Mouse (Mus musculus): ENCODE results near the gene Cabin1.

The Cabin1 gene

DNA sequence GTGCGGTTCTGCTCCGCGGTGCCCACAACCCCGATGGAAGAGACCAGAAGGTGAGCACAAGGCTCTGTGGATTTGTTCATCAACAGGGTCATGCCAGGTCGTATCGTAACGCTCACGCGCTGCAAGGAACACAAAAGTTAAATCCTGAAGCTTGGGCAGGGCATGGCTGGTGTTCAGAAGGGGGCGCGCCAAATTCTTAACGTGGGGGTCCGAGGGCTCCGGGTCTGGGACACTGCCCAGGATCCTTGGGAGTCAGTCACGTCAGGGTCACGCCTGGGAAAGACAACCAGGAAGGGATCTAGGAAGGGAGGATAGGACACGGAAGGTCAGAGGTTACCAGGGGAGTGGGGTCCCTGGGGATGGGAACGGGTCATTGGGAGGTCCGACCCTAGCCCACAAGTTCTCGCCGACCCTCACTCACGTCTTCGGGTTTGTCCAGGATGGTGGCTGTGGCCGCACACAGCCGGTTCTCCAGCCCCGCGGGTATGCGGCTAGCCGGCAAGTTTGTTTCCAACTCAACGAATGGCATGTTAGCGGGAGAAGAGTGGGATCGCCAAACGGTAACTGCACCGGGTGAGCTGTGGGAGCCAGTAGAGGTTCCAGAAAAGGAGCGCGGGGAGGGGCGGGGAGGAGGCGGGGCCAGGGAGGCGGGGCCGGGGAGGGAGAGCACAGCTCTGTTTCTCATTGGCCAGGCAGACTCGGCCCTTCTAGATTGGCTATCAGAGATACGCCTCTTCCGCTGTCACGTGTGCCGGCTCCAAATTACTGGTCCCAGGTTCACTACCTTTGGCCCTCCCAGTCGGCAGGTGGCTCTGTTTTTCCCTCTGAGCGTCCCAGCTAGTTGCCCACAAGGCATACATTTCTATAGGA is 8.9 kb upstream of the Cabin1 start, which contains the start of gene Ddt:
Gene Ddt, minus strand, starts transcription at position 620 of the 870 bp plus-strand sequence.
- in situ Hi-C loops (cut with MboI; ENCODE audit: unreplicated experiment in 2 of 2) = no loop called here

DNA sequence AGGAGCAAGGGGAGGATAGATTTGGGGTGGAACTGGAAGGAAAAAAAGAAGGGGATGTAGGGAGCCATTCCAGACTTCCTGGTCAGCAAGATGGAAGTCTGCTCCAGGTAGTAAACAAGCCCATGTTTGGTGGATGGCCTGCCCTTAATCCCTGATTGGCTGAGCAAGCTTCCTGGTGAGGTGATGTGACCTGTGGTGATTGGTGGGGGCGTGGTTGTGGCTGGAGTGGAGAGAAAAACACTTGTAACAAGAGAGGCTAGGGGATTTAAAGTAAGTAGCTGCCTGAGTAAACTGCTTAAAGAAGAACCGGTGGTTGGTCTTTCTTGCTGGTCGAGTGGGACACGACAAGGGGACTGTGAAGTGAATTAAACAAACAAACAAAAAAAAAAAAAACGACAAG is 3.6 kb upstream of the Cabin1 start:
- in situ Hi-C loops (cut with MboI; ENCODE audit: unreplicated experiment in 2 of 2) = loop anchor here in 1 of 2 experiments (5.0 kb wide), 2 partner anchors 65 to 175 kb away; no protein-coding TSS in a partner anchor

DNA sequence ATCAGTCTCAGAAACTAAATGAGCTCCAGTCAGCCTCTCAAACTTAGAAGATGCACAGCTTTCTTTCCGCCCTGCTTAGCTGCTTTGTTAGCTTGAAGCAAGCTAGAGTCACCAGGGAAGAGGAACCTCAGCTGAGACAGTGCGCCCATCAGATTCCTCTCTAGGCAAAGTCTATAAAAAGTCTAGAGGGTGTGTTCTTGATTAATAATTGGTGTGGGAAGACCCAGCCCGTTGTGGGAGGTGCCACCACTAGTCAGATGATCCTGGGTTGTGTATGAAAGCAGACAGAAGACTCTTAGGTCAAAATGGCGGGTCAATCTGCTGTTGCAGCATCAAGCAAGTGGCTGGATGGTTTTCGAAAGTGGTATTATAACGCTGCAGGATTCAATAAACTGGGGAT is 2.7 kb upstream of the Cabin1 start:
- in situ Hi-C loops (cut with MboI; ENCODE audit: unreplicated experiment in 2 of 2) = loop anchor here in 1 of 2 experiments (5.0 kb wide), 2 partner anchors 65 to 175 kb away; no protein-coding TSS in a partner anchor

DNA sequence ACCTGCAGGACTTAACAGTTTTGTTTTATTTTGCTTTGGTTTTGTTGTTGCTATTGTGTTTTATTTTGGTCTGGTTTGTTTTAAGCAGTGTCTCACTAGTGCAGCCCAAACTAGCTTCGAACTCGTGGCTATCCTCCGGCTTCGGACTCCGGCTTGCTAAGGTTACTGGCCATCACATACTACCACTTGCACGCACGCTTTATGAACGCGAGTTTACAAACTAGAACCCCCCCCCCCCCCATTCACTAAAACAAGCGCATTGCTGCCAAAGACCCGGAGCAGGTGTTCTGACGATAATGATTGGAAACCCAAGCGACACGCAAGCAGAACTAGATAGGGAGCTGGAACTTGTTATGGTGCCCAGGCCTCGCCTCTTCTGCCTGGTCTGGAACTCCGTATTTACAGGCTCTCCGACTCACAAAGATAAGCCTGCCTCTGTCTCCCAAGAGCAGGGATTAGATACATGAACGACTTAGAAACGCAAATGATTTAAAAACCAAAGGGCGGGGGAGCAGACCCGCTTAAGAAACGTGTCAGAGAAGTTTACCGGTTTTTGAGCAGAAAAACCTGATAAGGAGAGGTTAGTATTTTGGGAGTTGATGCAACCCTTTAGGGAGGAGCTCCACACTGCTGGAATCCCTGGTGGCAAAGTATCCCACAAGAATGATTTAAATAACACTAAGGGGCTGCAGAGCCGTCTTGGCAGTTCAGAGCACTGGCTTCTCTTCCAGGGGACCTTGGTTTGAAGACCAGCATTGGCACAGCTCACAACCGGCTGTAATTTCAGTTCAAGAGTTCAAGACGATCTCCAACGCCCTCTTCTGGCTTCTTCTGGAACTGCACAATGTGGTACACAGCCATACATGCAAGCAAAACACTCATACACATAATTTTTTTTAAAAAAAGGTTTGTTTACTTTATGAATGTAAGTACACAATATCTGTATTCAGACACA is 655 bp upstream of the Cabin1 start:
- in situ Hi-C loops (cut with MboI; ENCODE audit: unreplicated experiment in 2 of 2) = loop anchor here in 1 of 2 experiments (5.0 kb wide), 2 partner anchors 68 to 172 kb away; no protein-coding TSS in a partner anchor

DNA sequence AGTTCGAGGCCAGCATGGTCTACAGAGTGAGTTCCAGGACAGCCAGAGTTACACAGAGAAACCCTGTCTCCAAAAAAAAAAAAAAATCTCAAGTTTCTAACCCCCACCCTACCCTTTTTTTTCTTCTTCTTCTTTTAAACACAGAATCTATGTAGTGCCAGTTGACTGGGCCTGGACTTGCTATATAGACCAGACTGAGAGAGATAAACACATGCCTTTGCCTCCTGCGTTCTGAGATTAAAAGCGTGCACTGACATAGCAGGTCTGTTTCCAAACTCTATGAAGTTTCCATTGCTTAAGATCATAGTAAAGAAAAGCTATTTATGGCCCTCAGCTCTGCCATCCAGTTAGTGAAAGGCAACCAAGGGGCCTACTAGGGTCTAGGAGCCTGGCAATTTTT is 1.7 kb downstream of the Cabin1 start:
- in situ Hi-C loops (cut with MboI; ENCODE audit: unreplicated experiment in 2 of 2) = no loop called here

DNA sequence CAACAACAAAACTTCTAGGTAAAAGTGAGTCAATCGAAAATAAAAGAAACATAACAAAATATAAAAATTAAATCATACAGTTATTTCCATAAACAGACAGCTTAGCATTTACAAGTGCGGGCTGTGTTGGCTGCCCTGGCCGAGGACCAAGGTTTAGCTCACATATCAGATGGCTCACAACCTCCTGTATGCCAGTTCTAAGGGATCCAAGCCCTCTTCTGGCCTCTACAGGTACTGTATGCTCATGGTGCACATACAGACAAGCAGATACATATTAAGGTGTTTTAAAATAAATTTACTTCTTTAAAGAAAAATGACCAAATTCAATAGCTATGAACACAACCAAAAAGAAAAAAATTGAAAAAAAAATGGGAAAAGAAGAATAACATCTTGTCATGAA is 3.8 kb downstream of the Cabin1 start:
- in situ Hi-C loops (cut with MboI; ENCODE audit: unreplicated experiment in 2 of 2) = no loop called here

DNA sequence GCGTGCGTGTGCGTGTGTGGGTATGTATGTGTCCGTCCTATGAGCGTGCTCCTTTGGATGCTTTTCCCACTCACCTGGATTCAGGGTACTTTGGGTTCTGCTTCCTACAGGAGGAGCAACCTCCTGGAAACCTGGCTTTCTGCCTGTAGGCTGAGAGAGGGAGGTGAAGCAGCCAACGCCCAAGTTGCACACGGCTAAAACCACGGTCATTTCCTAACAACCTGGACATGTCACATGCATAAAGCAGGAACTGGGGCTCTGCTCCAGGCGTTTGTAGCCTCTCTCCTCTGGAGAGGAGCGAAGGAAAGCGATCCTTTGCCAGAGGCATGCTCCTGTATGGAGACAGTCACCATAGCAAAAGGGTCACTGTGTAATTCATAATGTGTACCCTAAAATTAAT is 7.4 kb downstream of the Cabin1 start:
- in situ Hi-C loops (cut with MboI; ENCODE audit: unreplicated experiment in 2 of 2) = no loop called here

DNA sequence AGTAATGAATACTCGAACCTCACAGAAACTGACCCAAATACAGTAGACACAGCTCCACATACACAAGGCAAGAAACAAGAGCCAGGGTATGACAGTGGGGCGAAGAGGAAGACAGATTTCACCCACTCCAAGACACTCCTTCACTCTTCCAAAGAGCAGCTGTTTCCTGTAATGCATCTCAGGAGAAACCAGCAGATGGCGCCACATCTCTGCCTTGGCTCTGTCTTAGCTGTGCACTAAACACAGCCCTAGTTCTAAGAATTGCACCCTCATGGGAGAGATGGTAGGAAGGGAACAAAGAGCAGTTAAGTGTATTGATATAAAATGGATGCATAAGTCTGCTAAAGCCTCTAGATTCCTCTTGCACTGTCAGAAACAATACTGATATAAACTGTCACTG is 20.1 kb downstream of the Cabin1 start:
- in situ Hi-C loops (cut with MboI; ENCODE audit: unreplicated experiment in 2 of 2) = loop anchor here (5.0 to 25.0 kb wide), 5 partner anchors 113 to 468 kb away; partner anchors contain the start of genes Gm5134 (in 2 of the 2) and Ggt5 (in 1 of the 2)

DNA sequence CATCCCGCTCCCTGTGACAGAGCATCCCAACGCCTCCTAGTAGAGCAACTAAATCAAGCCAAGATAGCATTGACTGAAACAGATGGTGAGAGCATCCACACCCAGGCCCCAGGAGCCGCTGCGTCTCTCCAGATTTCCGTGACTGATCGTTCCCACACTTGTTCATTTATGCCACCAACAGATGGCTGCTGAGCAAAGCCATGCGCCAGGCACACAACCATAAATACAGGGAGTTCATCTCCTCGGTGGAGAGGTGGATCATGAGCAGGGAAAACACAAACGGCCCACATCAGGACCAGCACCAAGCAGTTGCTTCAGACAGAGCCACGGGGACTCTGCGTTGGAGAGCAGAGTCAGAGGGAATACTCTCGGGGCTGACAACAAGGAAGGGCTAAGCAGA is 20.8 kb downstream of the Cabin1 start:
- in situ Hi-C loops (cut with MboI; ENCODE audit: unreplicated experiment in 2 of 2) = loop anchor here (5.0 to 25.0 kb wide), 5 partner anchors 114 to 469 kb away; partner anchors contain the start of genes Gm5134 (in 2 of the 2) and Ggt5 (in 1 of the 2)

DNA sequence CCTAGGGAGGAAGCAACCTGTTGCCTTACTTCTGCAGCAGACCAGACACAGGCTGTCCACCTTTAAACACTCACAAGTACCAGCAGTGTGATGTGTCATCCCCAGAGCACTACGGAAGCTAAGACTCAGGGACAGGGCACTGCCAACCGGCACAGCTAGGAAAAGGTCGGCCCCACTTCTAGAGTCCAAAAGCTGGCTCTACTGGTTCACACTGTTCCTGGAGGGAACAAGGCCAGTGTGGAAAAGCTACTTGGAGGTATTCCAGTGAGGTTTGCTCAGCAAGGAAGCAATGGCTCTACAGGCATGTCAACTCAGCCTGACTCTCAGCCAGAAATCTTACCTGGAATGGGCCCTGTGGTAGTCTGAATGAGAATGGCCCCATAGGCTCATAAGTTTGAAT is 23.3 kb downstream of the Cabin1 start:
- in situ Hi-C loops (cut with MboI; ENCODE audit: unreplicated experiment in 2 of 2) = loop anchor here (5.0 to 25.0 kb wide), 5 partner anchors 116 to 471 kb away; partner anchors contain the start of genes Gm5134 (in 2 of the 2) and Ggt5 (in 1 of the 2)

DNA sequence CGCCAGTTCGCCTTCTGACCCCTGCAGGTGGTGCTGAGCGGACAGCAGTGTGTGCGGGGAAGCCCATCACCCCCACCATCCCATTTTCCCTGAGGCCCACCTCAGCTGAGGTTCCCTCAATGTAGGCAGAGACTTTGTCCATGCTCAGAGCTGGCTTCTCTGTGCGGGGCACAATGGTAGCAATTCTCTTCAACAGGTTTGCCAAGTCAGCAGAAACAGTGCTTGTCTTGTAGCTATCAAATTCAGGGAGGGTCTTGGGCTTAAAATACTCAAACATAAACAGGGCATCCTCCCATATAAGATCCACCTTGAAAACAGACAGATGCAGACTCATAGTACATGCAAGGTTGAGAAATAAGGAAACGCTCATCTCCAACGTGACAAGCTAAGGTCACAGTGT is 38.7 kb downstream of the Cabin1 start:
- in situ Hi-C loops (cut with MboI; ENCODE audit: unreplicated experiment in 2 of 2) = loop anchor here in 1 of 2 experiments (25.0 kb wide), 1 partner anchor 487 kb away; no protein-coding TSS in a partner anchor

DNA sequence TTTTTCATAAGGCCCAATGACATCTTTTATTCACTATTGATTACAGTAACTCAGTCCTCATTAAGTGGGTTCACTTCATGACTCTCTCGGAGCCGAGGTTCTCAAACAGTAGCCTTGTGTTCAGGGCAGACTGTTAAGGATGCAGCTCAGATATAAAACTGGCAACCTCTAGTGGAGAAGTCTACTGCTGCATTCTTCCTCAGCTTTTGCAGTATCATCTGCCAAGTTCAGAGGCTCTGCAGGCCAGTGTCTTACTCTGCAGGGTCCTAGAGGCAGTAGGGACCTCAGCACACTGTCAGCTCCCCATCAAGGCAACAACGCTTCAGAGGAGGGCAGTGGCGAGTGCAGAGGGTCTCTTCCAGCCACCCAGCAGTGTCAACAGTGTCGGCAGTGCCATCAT is 43.9 kb downstream of the Cabin1 start:
- in situ Hi-C loops (cut with MboI; ENCODE audit: unreplicated experiment in 2 of 2) = no loop called here

DNA sequence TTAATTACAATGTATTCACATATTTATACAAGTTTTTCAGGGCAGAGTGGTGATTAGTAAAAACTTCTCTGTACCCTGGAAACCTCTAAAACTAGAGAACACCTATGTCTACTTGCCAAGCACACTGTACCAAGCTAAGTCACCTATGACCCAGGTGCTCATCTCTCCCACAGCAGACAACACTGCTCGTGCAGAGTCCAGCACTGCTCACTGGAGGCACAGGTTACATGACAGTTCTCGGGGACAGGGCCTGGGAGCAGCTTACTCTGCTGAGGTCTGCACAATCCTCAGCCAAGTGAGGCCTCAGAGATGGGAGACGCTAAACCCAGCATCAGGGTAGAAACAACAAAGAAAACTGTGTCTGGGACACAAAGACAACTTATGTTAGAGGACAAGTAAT is 49.3 kb downstream of the Cabin1 start:
- in situ Hi-C loops (cut with MboI; ENCODE audit: unreplicated experiment in 2 of 2) = no loop called here

DNA sequence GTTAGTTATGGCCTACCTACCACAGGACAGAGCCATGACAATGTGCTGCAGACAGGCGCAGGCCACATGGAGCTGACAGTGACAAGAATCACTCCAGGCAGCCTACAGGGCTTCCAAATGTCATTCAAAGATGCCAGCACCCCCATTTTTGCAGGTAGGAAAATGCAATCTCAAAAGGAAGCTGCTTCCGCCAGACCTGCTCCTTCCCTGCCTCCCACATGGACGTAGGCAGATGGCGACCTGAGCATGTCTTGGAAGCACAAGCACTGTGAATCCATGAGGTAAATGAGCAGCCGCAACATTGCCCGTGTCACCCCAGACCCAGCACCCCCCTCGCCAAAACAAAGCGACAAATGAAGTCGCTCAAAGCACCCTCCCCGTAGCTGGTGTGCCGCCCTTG is 51.1 kb downstream of the Cabin1 start:
- in situ Hi-C loops (cut with MboI; ENCODE audit: unreplicated experiment in 2 of 2) = no loop called here

DNA sequence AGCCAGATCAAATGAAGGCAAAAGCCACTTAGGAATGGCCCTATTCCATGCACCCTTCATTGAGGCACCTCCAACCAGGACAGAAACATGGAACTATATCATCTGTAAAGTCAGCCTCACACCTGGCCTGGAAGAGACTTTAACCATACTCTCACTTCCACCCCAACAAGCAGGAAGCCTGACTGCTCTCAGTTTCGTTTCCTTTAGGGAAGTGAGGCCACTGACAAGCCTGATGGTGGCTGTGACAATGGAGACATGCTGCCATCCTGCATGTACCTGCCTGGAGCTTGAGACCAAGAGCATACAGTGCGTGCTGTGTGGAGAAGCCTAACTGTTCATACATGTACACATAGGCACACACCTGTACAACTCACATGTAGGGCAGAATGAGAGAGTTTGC is 53.9 kb downstream of the Cabin1 start:
- in situ Hi-C loops (cut with MboI; ENCODE audit: unreplicated experiment in 2 of 2) = no loop called here

DNA sequence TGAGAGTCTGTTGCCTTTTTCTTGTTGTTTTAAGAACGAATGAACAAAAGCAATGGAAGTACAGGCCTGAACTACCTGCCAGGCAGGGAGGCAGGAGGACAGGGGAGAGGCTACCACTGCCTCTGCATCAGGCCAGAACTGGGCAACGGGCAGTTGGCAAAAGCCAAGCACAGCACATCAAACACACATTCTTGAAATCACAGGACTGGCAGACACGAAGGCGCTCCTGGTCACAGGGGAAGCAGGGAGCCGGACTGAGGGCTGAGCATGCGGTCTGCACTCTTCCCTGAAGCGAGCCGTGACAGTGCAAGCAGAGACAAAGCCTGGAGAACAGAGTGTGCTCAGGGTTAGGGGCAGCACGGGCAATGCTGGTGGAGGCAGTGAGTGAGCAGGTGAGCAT is 54.9 kb downstream of the Cabin1 start:
- in situ Hi-C loops (cut with MboI; ENCODE audit: unreplicated experiment in 2 of 2) = no loop called here

DNA sequence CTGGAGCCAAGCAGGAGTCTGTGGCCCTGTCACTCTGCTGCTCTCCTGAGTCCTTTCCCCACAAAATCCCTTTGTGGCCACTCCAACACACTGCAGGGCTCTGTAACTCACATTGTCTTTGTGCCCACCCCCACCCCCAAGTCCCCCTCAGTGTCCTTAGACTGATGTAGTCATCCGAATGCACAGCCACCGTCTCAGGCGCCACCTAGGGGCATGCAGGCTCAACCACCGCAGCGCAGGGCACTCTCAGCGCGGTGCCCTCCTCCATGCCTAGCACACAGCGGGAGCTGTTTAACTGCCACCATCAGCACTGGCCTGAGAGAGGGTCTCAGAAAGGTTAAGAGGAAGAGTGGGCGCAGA is 55.5 kb downstream of the Cabin1 start:
- in situ Hi-C loops (cut with MboI; ENCODE audit: unreplicated experiment in 2 of 2) = no loop called here

DNA sequence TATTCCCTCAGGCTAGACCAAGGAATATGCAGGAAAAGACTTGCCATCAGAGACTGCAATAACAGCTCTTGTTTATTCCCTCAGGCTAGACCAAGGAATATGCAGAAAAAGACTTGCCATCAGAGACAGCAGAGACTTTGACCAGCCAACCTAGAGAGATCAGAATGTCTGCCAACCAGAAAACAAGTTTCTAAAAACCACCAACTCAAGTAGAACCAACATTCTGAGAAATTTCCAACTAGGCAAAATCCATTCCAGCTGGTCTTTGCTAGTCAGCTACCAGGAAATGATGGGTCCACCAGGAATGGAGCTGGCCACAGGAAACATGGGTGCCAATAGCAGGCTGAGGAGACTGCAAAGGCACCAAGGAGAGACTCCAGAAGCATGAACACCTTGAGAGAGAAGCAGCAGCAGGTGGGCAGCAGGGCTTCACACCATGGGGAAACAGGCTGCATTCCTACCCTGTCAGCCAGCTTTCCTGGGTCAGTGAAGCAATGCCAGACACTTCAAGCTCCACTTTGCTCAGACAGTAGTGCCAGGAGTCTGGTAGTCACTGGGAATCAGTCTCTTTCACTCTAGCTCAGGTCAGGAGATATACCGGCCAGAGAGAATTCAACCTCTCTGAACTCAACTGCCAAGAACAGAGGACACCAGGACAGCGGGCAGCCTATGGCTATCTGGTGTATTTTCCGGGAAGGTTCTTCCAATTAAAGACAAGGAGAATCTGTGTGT is 56.1 kb downstream of the Cabin1 start:
- in situ Hi-C loops (cut with MboI; ENCODE audit: unreplicated experiment in 2 of 2) = no loop called here

DNA sequence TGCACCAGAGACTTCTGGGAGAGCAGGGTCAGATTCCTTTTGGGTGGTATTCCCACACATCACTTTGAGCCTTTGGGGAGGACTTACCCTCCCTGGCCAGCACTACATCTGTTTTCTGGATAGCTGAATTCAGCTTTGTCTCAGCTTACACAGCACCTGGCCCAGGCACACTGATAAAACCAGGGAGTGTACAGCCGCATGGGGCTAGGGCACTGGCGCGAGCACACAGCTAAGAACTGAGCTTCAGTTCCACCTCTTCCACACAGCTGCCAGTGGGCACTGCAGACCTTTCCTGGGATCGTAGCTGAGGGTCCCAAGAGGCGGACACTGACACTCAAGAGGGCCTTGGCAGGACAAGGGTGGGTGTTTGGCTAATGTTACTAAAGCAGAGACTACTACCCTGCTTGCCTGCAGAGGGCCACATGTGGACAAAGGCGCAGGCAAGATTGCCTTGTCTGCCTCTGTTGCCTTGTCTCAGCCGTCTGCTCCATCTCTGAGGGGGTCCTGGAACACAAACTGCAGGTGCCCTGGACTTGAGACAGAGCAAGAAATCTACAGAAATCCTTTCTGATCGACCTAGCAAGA is 57.4 kb downstream of the Cabin1 start:
- in situ Hi-C loops (cut with MboI; ENCODE audit: unreplicated experiment in 2 of 2) = no loop called here
